Mouse (Mus musculus): ENCODE data around the gene Frs3.

- no peak for TF ChIP-seq CTCF (conservative IDR thresholded peaks at IDR 0.05; ENCODE audit: low read length)
- no peak for TF ChIP-seq POU5F1 (IDR thresholded peaks at IDR 0.05; ENCODE audit: borderline replicate concordance, low read length)
- no peak for TF ChIP-seq NANOG (IDR thresholded peaks at IDR 0.05; ENCODE audit: borderline replicate concordance, low read length)
Observed at GRCm38 (mm10) chr17:47736856-47737255, 48.0 kb downstream of the Frs3 start, which contains the start of gene Tfeb.

All from E14TG2a.4 (cell line).